Mouse (Mus musculus): Measurements from ENCODE around the gene Leng1. TPM values are rescaled to one million over a fixed set of nuclear protein-coding genes. Genes with fewer than 3 reads are reported as not detected.

Leng1 gene
- 7.5 TPM for polyA plus RNA-seq (2015; fragmentation: Illumina TruSeq; extraction: RNeasy Lipid Tissue Mini Kit (QIAGEN cat#74804); ENCODE audit: low read depth, low replicate concordance)

GRCm38 (mm10) chr7:3665215-3666114, at the start of gene Leng1:
TSS of gene Leng1 (minus strand) at chr7:3665840.

GRCm38 (mm10) chr7:3703879-3704441, 38.3 kb upstream of the Leng1 start, which contains the start of gene Rps9:
TSS of gene Rps9 (plus strand) at chr7:3703993.

GRCm38 (mm10) chr7:3692987-3693808, 27.6 kb upstream of the Leng1 start, which contains the start of gene Mboat7:
TSS of gene Mboat7 (minus strand) at chr7:3693523.

GRCm38 (mm10) chr7:3692382-3692986, 26.8 kb upstream of the Leng1 start, which contains the start of gene Tsen34:
TSS of gene Tsen34 (plus strand) at chr7:3692863.

DNA sequence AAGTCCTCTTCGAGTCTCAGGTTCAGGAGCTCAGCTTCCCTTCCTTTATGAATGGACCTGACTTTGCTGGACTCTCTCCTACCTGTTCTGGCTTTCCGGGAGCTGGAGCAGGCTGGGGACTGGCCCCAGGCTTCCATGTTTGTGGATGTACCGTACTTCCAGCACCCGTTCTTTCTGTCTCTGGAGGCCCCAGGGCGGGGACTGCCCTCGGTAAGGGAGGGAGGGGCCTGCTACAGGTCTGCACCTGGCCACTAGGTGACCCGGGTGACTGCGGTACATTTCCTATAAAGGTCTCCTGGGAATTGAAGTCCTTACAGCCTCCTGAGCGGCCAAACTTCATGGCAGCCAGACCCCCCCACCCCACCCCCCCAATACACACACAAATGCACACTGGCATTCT, 11.7 kb upstream of the Leng1 start, which contains the start of gene Tmc4:
Gene Tmc4 (minus strand): TSS at position 212 of the 400 bp plus-strand sequence.

DNA sequence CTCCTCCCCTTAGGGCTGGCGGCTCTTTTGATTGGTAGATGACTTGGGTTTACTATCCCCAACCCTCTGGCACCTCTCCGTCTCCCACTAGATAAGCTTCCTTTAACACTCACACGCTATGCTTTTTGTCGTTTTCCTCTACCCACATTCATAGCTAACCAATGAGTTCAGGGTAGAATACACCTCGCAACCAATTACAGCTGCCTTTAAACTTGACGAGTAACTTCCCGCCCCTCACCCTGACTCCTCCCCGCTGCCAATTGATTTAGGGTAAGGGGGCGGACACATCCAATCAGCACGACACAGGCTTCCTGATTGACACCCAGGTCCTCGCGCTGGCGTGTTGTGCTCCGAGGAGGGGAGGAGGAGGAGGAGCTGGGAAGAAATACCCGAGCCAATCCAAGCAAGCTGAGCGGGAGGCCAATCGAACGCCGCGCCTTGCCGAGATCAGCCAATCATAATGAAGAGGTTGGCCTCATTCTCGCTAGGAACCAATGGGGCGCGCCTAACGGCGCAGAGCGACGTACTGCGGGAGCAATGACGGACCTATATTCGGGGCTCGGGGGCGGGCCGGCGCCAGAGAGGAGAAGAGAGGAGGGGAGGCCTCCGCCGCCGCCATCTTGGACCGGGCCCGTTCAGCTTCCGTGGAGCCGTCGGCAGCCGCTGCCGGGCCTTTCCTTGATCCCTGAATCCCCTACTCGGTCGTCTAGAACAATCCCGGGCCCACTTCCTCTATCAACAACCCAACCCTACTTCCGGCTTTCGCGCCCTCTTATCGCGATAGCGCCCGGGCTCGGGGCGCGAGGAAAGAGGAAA, 20.8 kb downstream of the Leng1 start, which contains the start of gene Cnot3:
Gene Cnot3 (plus strand): TSS at position 597 of the 816 bp plus-strand sequence.

DNA sequence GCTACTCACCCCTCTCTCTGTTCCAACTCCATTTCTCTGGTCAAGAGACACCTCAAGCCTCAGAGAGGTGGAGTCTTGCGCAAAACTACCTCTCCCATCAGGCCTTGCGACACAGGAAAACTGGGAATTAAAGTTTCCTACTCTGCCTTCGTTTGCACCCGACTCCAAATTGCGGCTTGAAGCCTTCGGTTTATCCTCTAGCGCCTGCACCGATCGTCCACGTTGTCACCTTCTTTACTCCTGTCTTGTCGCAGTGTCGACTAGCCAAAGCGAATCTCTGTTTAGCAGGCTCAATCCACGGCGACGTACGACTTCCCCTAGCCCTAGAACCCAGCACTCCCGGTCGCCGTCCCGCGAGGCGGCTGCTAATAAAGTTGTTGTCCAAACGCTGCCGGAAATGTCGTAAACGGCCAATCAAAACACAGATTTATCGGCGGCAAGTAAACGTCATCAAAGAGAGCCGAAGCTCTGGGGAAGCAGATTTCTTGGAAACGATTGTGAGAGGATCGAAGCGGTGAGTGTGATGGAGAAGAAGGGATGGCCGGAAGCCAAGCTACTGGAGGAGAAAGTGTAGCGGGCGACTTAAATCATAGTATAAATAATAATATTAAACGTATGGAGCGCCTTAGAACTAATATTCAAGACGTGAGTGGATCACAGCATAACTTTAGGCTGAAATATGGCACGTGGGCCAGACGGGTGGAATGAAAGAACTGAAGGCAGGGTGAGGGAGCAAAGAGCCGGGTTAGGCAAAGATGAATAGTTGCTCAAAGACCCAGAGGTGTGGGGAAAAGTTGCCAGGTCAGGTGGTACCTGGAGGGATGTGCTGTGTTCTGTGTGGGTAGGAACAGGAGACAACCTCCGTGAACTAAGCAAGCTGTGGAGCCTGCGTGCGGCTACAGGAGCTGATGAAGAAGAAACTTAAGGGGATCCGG, 35.8 kb downstream of the Leng1 start, which contains the start of the genes Tfpt and Prpf31:
Gene Tfpt (minus strand): TSS at position 387 of the 935 bp plus-strand sequence.
Gene Prpf31 (plus strand): TSS at position 443 of the 935 bp plus-strand sequence.

GRCm38 (mm10) chr7:3617242-3617995, 48.2 kb downstream of the Leng1 start, which contains the start of gene Ndufa3:
TSS of gene Ndufa3 (plus strand) at chr7:3617373.

GRCm38 (mm10) chr7:3616057-3616388, 49.6 kb downstream of the Leng1 start, which contains the start of gene Oscar:
TSS of gene Oscar (minus strand) at chr7:3616157.

Other genes starting within 250 kb of the Leng1 start
- 1.2 TPM for gene Cacng6, start 241.6 kb downstream of the Leng1 start, polyA plus RNA-seq (2015; fragmentation: Illumina TruSeq; extraction: RNeasy Lipid Tissue Mini Kit (QIAGEN cat#74804); ENCODE audit: low read depth, low replicate concordance)
- gene Tarm1, start 163.2 kb downstream of the Leng1 start, polyA plus RNA-seq (2015; fragmentation: Illumina TruSeq; extraction: RNeasy Lipid Tissue Mini Kit (QIAGEN cat#74804); ENCODE audit: low read depth, low replicate concordance): not detected
- gene Oscar, start 49.7 kb downstream of the Leng1 start, polyA plus RNA-seq (2015; fragmentation: Illumina TruSeq; extraction: RNeasy Lipid Tissue Mini Kit (QIAGEN cat#74804); ENCODE audit: low read depth, low replicate concordance): 1.7 TPM
- gene Ndufa3, start 48.5 kb downstream of the Leng1 start, polyA plus RNA-seq (2015; fragmentation: Illumina TruSeq; extraction: RNeasy Lipid Tissue Mini Kit (QIAGEN cat#74804); ENCODE audit: low read depth, low replicate concordance): 620 TPM
- gene Tfpt, start 35.9 kb downstream of the Leng1 start, polyA plus RNA-seq (2015; fragmentation: Illumina TruSeq; extraction: RNeasy Lipid Tissue Mini Kit (QIAGEN cat#74804); ENCODE audit: low read depth, low replicate concordance): 40.2 TPM
- 72.0 TPM for gene Prpf31, start 35.9 kb downstream of the Leng1 start, polyA plus RNA-seq (2015; fragmentation: Illumina TruSeq; extraction: RNeasy Lipid Tissue Mini Kit (QIAGEN cat#74804); ENCODE audit: low read depth, low replicate concordance)
- gene Cnot3, start 20.6 kb downstream of the Leng1 start, polyA plus RNA-seq (2015; fragmentation: Illumina TruSeq; extraction: RNeasy Lipid Tissue Mini Kit (QIAGEN cat#74804); ENCODE audit: low read depth, low replicate concordance): 33.7 TPM
- gene Tmc4, start 11.7 kb upstream of the Leng1 start, polyA plus RNA-seq (2015; fragmentation: Illumina TruSeq; extraction: RNeasy Lipid Tissue Mini Kit (QIAGEN cat#74804); ENCODE audit: low read depth, low replicate concordance): 8.5 TPM
- 86.0 TPM for gene Tsen34, start 27.0 kb upstream of the Leng1 start, polyA plus RNA-seq (2015; fragmentation: Illumina TruSeq; extraction: RNeasy Lipid Tissue Mini Kit (QIAGEN cat#74804); ENCODE audit: low read depth, low replicate concordance)
- 144 TPM for gene Mboat7, start 27.7 kb upstream of the Leng1 start, polyA plus RNA-seq (2015; fragmentation: Illumina TruSeq; extraction: RNeasy Lipid Tissue Mini Kit (QIAGEN cat#74804); ENCODE audit: low read depth, low replicate concordance)
- gene Rps9, start 38.2 kb upstream of the Leng1 start, polyA plus RNA-seq (2015; fragmentation: Illumina TruSeq; extraction: RNeasy Lipid Tissue Mini Kit (QIAGEN cat#74804); ENCODE audit: low read depth, low replicate concordance): 900 TPM
- gene Pirb, start 54.6 kb upstream of the Leng1 start, polyA plus RNA-seq (2015; fragmentation: Illumina TruSeq; extraction: RNeasy Lipid Tissue Mini Kit (QIAGEN cat#74804); ENCODE audit: low read depth, low replicate concordance): 0.28 TPM
- not detected for gene Gm15448, start 159.8 kb upstream of the Leng1 start, polyA plus RNA-seq (2015; fragmentation: Illumina TruSeq; extraction: RNeasy Lipid Tissue Mini Kit (QIAGEN cat#74804); ENCODE audit: low read depth, low replicate concordance)
- gene Pira2, start 179.2 kb upstream of the Leng1 start, polyA plus RNA-seq (2015; fragmentation: Illumina TruSeq; extraction: RNeasy Lipid Tissue Mini Kit (QIAGEN cat#74804); ENCODE audit: low read depth, low replicate concordance): not detected
- not detected for gene Gm14548, start 232.3 kb upstream of the Leng1 start, polyA plus RNA-seq (2015; fragmentation: Illumina TruSeq; extraction: RNeasy Lipid Tissue Mini Kit (QIAGEN cat#74804); ENCODE audit: low read depth, low replicate concordance)
- gene Lilra6, start 249.7 kb upstream of the Leng1 start, polyA plus RNA-seq (2015; fragmentation: Illumina TruSeq; extraction: RNeasy Lipid Tissue Mini Kit (QIAGEN cat#74804); ENCODE audit: low read depth, low replicate concordance): not detected

Data from brain, adult 10 weeks (tissue).